Mouse (Mus musculus): ENCODE data around the gene Pafah2. TPM values are rescaled to one million over a fixed set of nuclear protein-coding genes. Genes with fewer than 3 reads are reported as not detected.

The Pafah2 gene
- total and polyA plus RNA-seq, 2 experiments from 2014 or later: 7.6 to 18.0 TPM

DNA sequence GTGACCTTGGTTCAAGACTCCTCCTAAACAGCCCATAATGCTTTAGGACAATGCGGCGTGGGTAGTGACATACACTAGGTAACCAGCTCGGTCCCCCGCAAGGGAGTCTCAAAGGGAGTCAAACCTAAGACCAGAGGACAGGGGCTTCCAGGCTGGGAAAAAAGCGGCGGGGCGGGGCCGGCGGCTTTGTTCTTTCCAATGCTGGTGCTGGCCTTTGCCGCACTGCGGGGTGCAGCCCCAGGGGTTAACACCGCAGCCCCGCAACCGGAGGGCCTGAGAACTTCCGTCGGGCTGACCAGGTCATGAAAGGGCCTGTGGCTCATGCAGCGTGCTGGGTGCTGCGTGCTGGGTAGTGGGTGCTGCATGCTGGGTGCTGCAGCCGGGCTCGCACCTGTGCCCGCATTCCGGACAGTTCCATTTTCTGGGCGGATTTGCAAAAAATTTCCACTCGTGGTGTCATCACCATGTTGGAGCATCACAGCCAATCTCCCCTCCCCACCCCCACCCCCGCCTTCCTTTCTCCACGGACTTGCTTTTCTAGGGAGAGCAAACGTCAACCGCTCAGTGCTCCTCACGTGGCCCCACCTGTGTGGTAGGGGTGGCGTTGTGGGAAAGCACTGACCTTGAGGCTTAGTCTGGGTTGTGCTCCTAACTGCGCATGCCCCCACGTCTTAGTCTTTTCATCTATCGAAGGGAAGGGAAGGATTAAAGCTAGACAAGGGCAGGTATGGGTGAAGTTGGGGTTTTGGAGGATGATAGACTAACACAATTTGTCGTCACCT is 57.7 kb downstream of the Pafah2 start:
- Histone ChIP-seq H3K4me2 (ENCODE audit: low read depth) (no peak overlapping the region), H3K27ac (ENCODE audit: low read depth, low read length) (no peak overlapping the region), H3K4me1 (ENCODE audit: insufficient read depth) (peaks cover 28% of the 10 kb centered on the region), H3K9me3 (ENCODE audit: low read length) (no peaks in the 10 kb centered on the region), H3K9ac (0 out of 2 replicates have a peak overlapping the region, but pooled peaks have one; percentile 2), H3K27me3 (ENCODE audit: insufficient read depth, low read length) (no peaks in the 10 kb centered on the region), H3K4me3 (ENCODE audit: low read depth, low read length) (no peak overlapping the region), H3K36me3 (ENCODE audit: insufficient read depth) (no peaks in the 10 kb centered on the region)
- TF ChIP-seq CTCF (IDR thresholded peaks at IDR 0.05; ENCODE audit: low read depth): no peak
- ATAC-seq: no peak
- DNase-seq: no peak
- 28% methylated on average over 34 of the region's 34 CpGs for WGBS

DNA sequence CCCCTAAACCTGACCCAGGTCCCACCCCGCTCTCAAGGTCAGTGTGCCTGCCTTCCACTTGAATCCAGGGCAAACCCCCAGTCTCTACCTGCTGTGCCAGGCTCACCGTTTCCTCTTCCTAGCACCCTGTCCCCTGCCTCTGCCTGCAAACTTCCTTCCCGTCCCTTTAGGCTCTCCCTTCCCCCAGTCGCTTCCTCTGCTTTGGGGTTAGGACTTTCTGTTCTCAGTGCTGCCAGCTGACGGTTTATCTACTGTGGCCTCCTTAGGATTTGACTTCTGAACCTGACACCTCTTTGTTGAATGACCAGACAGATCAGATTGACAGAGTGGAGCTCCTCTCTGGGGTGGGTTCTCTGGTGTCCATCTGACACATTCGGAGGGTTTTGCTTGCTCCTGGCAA is 59.2 kb downstream of the Pafah2 start:
- no peak for ATAC-seq

GRCm38 (mm10) chr4:134457130-134457825 is 61.2 kb downstream of the Pafah2 start:
- Histone ChIP-seq H3K27ac (ENCODE audit: low read depth, low read length) (no peak overlapping the region), H3K36me3 (ENCODE audit: insufficient read depth) (no peaks in the 10 kb centered on the region), H3K9me3 (ENCODE audit: low read length) (no peaks in the 10 kb centered on the region), H3K4me2 (ENCODE audit: low read depth) (no peak overlapping the region), H3K27me3 (ENCODE audit: insufficient read depth, low read length) (no peaks in the 10 kb centered on the region), H3K9ac (no peak overlapping the region), H3K4me3 (ENCODE audit: low read depth, low read length) (no peak overlapping the region), H3K4me1 (ENCODE audit: insufficient read depth) (0 out of 2 replicates have a peak, but pooled peaks cover 5% of the 10 kb centered on the region)
- WGBS: 65% methylated on average over 7 of the region's 7 CpGs
- ATAC-seq: no peak
- no peak for TF ChIP-seq CTCF (IDR thresholded peaks at IDR 0.05; ENCODE audit: low read depth)
- DNase-seq: no peak

More for the DNA sequence above, 59.2 kb downstream of the Pafah2 start:
- peaks cover 18% of the 10 kb centered on the region for H3K4me1 ChIP-seq (ENCODE audit: insufficient read depth)
- H3K36me3 ChIP-seq (ENCODE audit: insufficient read depth): no peaks in the 10 kb centered on the region
- H3K27ac ChIP-seq (ENCODE audit: low read depth, low read length): no peak overlapping the region
- DNase-seq: no peak
- no peaks in the 10 kb centered on the region for H3K27me3 ChIP-seq (ENCODE audit: insufficient read depth, low read length)
- H3K9me3 ChIP-seq (ENCODE audit: low read length): no peaks in the 10 kb centered on the region
- 61% methylated on average over 6 of the region's 6 CpGs for WGBS
- H3K4me2 ChIP-seq (ENCODE audit: low read depth): no peak overlapping the region
- no peak overlapping the region for H3K4me3 ChIP-seq (ENCODE audit: low read depth, low read length)
- H3K9ac ChIP-seq: no peak overlapping the region
- no peak for TF ChIP-seq CTCF (IDR thresholded peaks at IDR 0.05; ENCODE audit: low read depth)

GRCm38 (mm10) chr4:134458856-134459255 is 62.7 kb downstream of the Pafah2 start:
- Histone ChIP-seq H3K4me2 (ENCODE audit: low read depth) (no peak overlapping the region), H3K4me1 (ENCODE audit: insufficient read depth) (0 out of 2 replicates have a peak, but pooled peaks cover under 1% of the 10 kb centered on the region), H3K27ac (ENCODE audit: low read depth, low read length) (no peak overlapping the region), H3K27me3 (ENCODE audit: insufficient read depth, low read length) (no peaks in the 10 kb centered on the region), H3K36me3 (ENCODE audit: insufficient read depth) (no peaks in the 10 kb centered on the region), H3K9ac (no peak overlapping the region), H3K9me3 (ENCODE audit: low read length) (no peaks in the 10 kb centered on the region), H3K4me3 (ENCODE audit: low read depth, low read length) (no peak overlapping the region)
- no peak for TF ChIP-seq CTCF (IDR thresholded peaks at IDR 0.05; ENCODE audit: low read depth)
- DNase-seq (no peak), ATAC-seq (no peak)
- 83% methylated on average over 5 of the region's 5 CpGs for WGBS

GRCm38 (mm10) chr4:134460277-134460676 is 64.2 kb downstream of the Pafah2 start:
- no peaks in the 10 kb centered on the region for H3K27me3 ChIP-seq (ENCODE audit: insufficient read depth, low read length)
- TF ChIP-seq CTCF (IDR thresholded peaks at IDR 0.05; ENCODE audit: low read depth): no peak
- no peak for ATAC-seq

GRCm38 (mm10) chr4:134461252-134461651 is 65.1 kb downstream of the Pafah2 start:
- WGBS: 86% methylated on average over 5 of the region's 5 CpGs

More at GRCm38 (mm10) chr4:134460277-134460676, 64.2 kb downstream of the Pafah2 start:
- Histone ChIP-seq H3K4me3 (ENCODE audit: low read depth, low read length) (no peak overlapping the region), H3K4me2 (ENCODE audit: low read depth) (no peak overlapping the region), H3K9me3 (ENCODE audit: low read length) (no peaks in the 10 kb centered on the region), H3K4me1 (ENCODE audit: insufficient read depth) (peaks cover 1% of the 10 kb centered on the region; the same call in 1 of the 2 replicates), H3K36me3 (ENCODE audit: insufficient read depth) (no peaks in the 10 kb centered on the region), H3K27ac (ENCODE audit: low read depth, low read length) (no peak overlapping the region), H3K9ac (no peak overlapping the region)
- DNase-seq: no peak
- WGBS: 87% methylated on average over 10 of the region's 10 CpGs

GRCm38 (mm10) chr4:134465789-134466188 is 69.7 kb downstream of the Pafah2 start:
- ATAC-seq (no peak), DNase-seq (no peak)
- H3K36me3 ChIP-seq (ENCODE audit: insufficient read depth): no peaks in the 10 kb centered on the region
- no peaks in the 10 kb centered on the region for H3K9me3 ChIP-seq (ENCODE audit: low read length)
- H3K27ac ChIP-seq (ENCODE audit: low read depth, low read length): peak overlapping the region; percentile 100
- 29% methylated on average over 12 of the region's 12 CpGs for WGBS
- H3K9ac ChIP-seq: peak overlapping the region; percentile 40
- no peaks in the 10 kb centered on the region for H3K27me3 ChIP-seq (ENCODE audit: insufficient read depth, low read length)
- H3K4me1 ChIP-seq (ENCODE audit: insufficient read depth): peaks cover 23% of the 10 kb centered on the region
- H3K4me2 ChIP-seq (ENCODE audit: low read depth): peak overlapping the region; percentile 31
- H3K4me3 ChIP-seq (ENCODE audit: low read depth, low read length): 0 out of 2 replicates have a peak overlapping the region, but pooled peaks have one; percentile 3
- TF ChIP-seq CTCF (IDR thresholded peaks at IDR 0.05; ENCODE audit: low read depth): no peak

More at GRCm38 (mm10) chr4:134461252-134461651, 65.1 kb downstream of the Pafah2 start:
- no peaks in the 10 kb centered on the region for H3K36me3 ChIP-seq (ENCODE audit: insufficient read depth)
- TF ChIP-seq CTCF (IDR thresholded peaks at IDR 0.05; ENCODE audit: low read depth): no peak
- H3K4me2 ChIP-seq (ENCODE audit: low read depth): no peak overlapping the region
- peaks cover 11% of the 10 kb centered on the region for H3K4me1 ChIP-seq (ENCODE audit: insufficient read depth)
- no peaks in the 10 kb centered on the region for H3K9me3 ChIP-seq (ENCODE audit: low read length)
- H3K27ac ChIP-seq (ENCODE audit: low read depth, low read length): no peak overlapping the region
- no peak for DNase-seq
- no peak overlapping the region for H3K9ac ChIP-seq
- H3K4me3 ChIP-seq (ENCODE audit: low read depth, low read length): no peak overlapping the region
- H3K27me3 ChIP-seq (ENCODE audit: insufficient read depth, low read length): no peaks in the 10 kb centered on the region
- ATAC-seq: no peak

Measured in forebrain, postnatal 0 days (tissue).